Mouse (Mus musculus) CH12.LX (cell line): ENCODE results near the gene Ceacam2. TPM values are rescaled to one million over a fixed set of nuclear protein-coding genes. Genes with fewer than 3 reads are reported as not detected.
"Not testable (repeated sequence)": the region's sequence is repeated elsewhere in the genome, so short reads cannot be mapped to it uniquely, and the experiment has no call there.

Source experiments
- DNase-seq: peaks from one replicate; pipeline ENCODE4 v3.0.0-alpha.2; 2013; ENCODE audit errors: extremely low read depth
- H3K27ac ChIP-seq: 2 replicates; pipeline ENCODE4 v1.5.1; 2012; ENCODE audit warnings: low read depth, mild to moderate bottlenecking, control low read depth, moderate library complexity; ENCODE audit not compliant: insufficient read depth
- H3K27me3 ChIP-seq: replicated peaks from 2 replicates; pipeline ENCODE3; 2012; ENCODE audit warnings: inconsistent platforms
- H3K36me3 ChIP-seq, 2 experiments: replicated peaks in 1 of 2; 2 replicates each; pipeline versions ENCODE3 to v1.6.1; 2012; ENCODE audit warnings: inconsistent platforms in 1 of 2, low read length in 1 of 2, mild to moderate bottlenecking in 1 of 2, mixed read lengths in 1 of 2, moderate library complexity in 1 of 2; ENCODE audit not compliant: control insufficient read depth in 1 of 2, insufficient read depth in 1 of 2
- H3K4me1 ChIP-seq, 2 experiments: 2 replicates each; pipeline ENCODE4 v1.6.1; 2012; ENCODE audit warnings: inconsistent platforms in 1 of 2, moderate library complexity in 1 of 2; ENCODE audit not compliant: insufficient read depth in 2 of 2, control insufficient read depth in 1 of 2
- H3K4me2 ChIP-seq: 2 replicates; pipeline ENCODE4 v1.6.1; 2012; ENCODE audit warnings: low read depth, mild to moderate bottlenecking, control low read depth; ENCODE audit not compliant: poor library complexity, insufficient read depth, severe bottlenecking
- H3K4me3 ChIP-seq, 3 experiments: fragments of 150-350 bp in 1 of 3; sonication (generic) in 1 of 3; replicated peaks in 1 of 3; 2 replicates each; pipeline versions ENCODE3 to v1.5.1; 2011 to 2012; ENCODE audit warnings: low read depth in 2 of 3, low read length in 2 of 3, mild to moderate bottlenecking in 2 of 3, moderate library complexity in 2 of 3, control low read depth in 1 of 3, improper control_type of control experiment in 1 of 3, inconsistent platforms in 1 of 3, mixed read lengths in 1 of 3; ENCODE audit not compliant: poor library complexity in 1 of 3
- H3K79me2 ChIP-seq: replicated peaks from 2 replicates; pipeline ENCODE4 v1.6.1; 2012; ENCODE audit warnings: mild to moderate bottlenecking, moderate library complexity; ENCODE audit not compliant: control insufficient read depth, poor library complexity, insufficient read depth, severe bottlenecking; ENCODE audit errors: extremely low read depth
- H3K9ac ChIP-seq: 2 replicates; pipeline ENCODE4 v1.6.1; 2012; ENCODE audit warnings: low read depth, mild to moderate bottlenecking, control low read depth, moderate library complexity; ENCODE audit not compliant: insufficient read depth
- H3K9me3 ChIP-seq: replicated peaks from 2 replicates; pipeline ENCODE3; 2012; ENCODE audit warnings: low read length, inconsistent platforms, mixed read lengths
- CHD1 ChIP-seq: IDR thresholded peaks from 2 replicates; pipeline ENCODE4 v1.6.1; 2012; ENCODE audit warnings: low read depth, low read length, improper control_type of control experiment, inconsistent platforms
- CTCF ChIP-seq, 2 experiments: IDR thresholded peaks in 1 of 2; conservative IDR thresholded peaks in 1 of 2; 2 replicates each; pipeline ENCODE4 v1.5.1; 2011 to 2012; ENCODE audit warnings: low read depth in 2 of 2, low read length in 2 of 2, improper control_type of control experiment in 1 of 2, inconsistent platforms in 1 of 2, mild to moderate bottlenecking in 1 of 2, moderate library complexity in 1 of 2
- ELF1 ChIP-seq: IDR thresholded peaks from 2 replicates; pipeline ENCODE4 v1.6.1; 2014; ENCODE audit warnings: low read depth, mild to moderate bottlenecking, inconsistent platforms, low read length, improper control_type of control experiment
- MAFK ChIP-seq: IDR thresholded peaks from 2 replicates; pipeline ENCODE4 v1.6.1; 2011; ENCODE audit warnings: low read length, improper control_type of control experiment; ENCODE audit not compliant: insufficient replicate concordance
- MAX ChIP-seq: IDR thresholded peaks from 2 replicates; pipeline ENCODE4 v1.6.1; 2011; ENCODE audit warnings: low read length, improper control_type of control experiment
- MAZ ChIP-seq: IDR thresholded peaks from 2 replicates; pipeline ENCODE4 v1.6.1; 2012; ENCODE audit warnings: low read depth, mild to moderate bottlenecking, inconsistent platforms, low read length, improper control_type of control experiment, moderate library complexity
- MEF2A ChIP-seq: IDR thresholded peaks from 2 replicates; pipeline ENCODE4 v1.6.1; 2014; ENCODE audit warnings: low read depth, mild to moderate bottlenecking, inconsistent platforms, low read length, improper control_type of control experiment, borderline replicate concordance
- MXI1 ChIP-seq: IDR thresholded peaks from 2 replicates; pipeline ENCODE4 v1.6.1; 2011; ENCODE audit warnings: mild to moderate bottlenecking, low read depth, low read length, improper control_type of control experiment
- MYC ChIP-seq: IDR thresholded peaks from 2 replicates; pipeline ENCODE4 v1.6.1; 2011; ENCODE audit warnings: low read depth, mild to moderate bottlenecking, improper control_type of control experiment, low read length
- NELFE ChIP-seq: IDR thresholded peaks from 2 replicates; pipeline ENCODE4 v1.6.1; 2011; ENCODE audit warnings: low read depth, low read length, improper control_type of control experiment
- NRF1 ChIP-seq: IDR thresholded peaks from 2 replicates; pipeline ENCODE4 v1.6.1; 2014; ENCODE audit warnings: low read depth, mild to moderate bottlenecking, inconsistent platforms, low read length, improper control_type of control experiment, moderate library complexity
- POLR2A ChIP-seq: IDR thresholded peaks from 2 replicates; pipeline ENCODE4 v1.6.1; 2011; ENCODE audit warnings: low read depth, mild to moderate bottlenecking, improper control_type of control experiment, low read length
- POLR2AphosphoS2 ChIP-seq: IDR thresholded peaks from 2 replicates; pipeline ENCODE4 v1.6.1; 2011; ENCODE audit warnings: low read depth, low read length, improper control_type of control experiment
- RAD21 ChIP-seq: IDR thresholded peaks from 2 replicates; pipeline ENCODE4 v1.6.1; 2011; ENCODE audit warnings: low read depth, mild to moderate bottlenecking, low read length, improper control_type of control experiment, moderate library complexity
- RCOR1 ChIP-seq: conservative IDR thresholded peaks from 2 replicates; pipeline ENCODE4 v1.6.1; 2012; ENCODE audit warnings: low read depth, mild to moderate bottlenecking, inconsistent platforms, low read length, improper control_type of control experiment
- SIN3A ChIP-seq: IDR thresholded peaks from 2 replicates; pipeline ENCODE4 v1.6.1; 2012; ENCODE audit warnings: low read length, improper control_type of control experiment, inconsistent platforms
- TBP ChIP-seq: conservative IDR thresholded peaks from 2 replicates; pipeline ENCODE4 v1.6.1; 2011; ENCODE audit warnings: low read depth, low read length, improper control_type of control experiment
- TCF12 ChIP-seq: IDR thresholded peaks from 2 replicates; pipeline ENCODE4 v1.6.1; 2014; ENCODE audit warnings: low read depth, mild to moderate bottlenecking, inconsistent platforms, low read length, improper control_type of control experiment
- USF1 ChIP-seq: IDR thresholded peaks from 2 replicates; pipeline ENCODE4 v1.6.1; 2014; ENCODE audit warnings: low read depth, mild to moderate bottlenecking, inconsistent platforms, low read length, improper control_type of control experiment
- ZC3H11A ChIP-seq: IDR thresholded peaks from 2 replicates; pipeline ENCODE4 v1.6.1; 2012; ENCODE audit warnings: low read depth, mild to moderate bottlenecking, inconsistent platforms, low read length, improper control_type of control experiment
- ZNF384 ChIP-seq: IDR thresholded peaks from 2 replicates; pipeline ENCODE4 v1.6.1; 2012; ENCODE audit warnings: low read depth, low read length, improper control_type of control experiment, inconsistent platforms
- dilution Hi-C: fragments of 300-500 bp; cut with MboI; formaldehyde crosslinking; loops from 2 replicates; pipeline ENCODE4 v1.14.3; 2020; ENCODE audit warnings: low sequenced_read_pairs; ENCODE audit not compliant: extremely low pct_unique_long_range_greater_than_20kb, extremely low pct_ligation_motif_present
- in situ Hi-C: fragments of 300-500 bp; cut with MboI; formaldehyde crosslinking; loops from 3 replicates; pipeline ENCODE4 v1.14.3; 2019; ENCODE audit warnings: low sequenced_read_pairs, low pct_ligation_motif_present, low pct_unique_long_range_greater_than_20kb, mixed read lengths
- polyA plus RNA-seq: library from polyadenylated mRNA; unstranded; fragments of >175 nt; gene quantifications from 2 replicates; pipeline ENCODE4 v1.2.1, GENCODE M21; 2012; ENCODE audit warnings: low read depth; ENCODE audit not compliant: insufficient read length
- total RNA-seq, 2 experiments: library from RNA; depleted of rRNA; stranded (reverse); fragments of 300-350 nt in 1 of 2; fragments of >200 nt in 1 of 2; gene quantifications; 2 replicates each; pipeline ENCODE4 v1.2.3; 2012 to 2014

Ceacam2 gene
- total and polyA plus RNA-seq, 3 experiments, result 0.64 TPM; not detected in 2

GRCm38 (mm10) chr7:25494649-25495048, 45.0 kb downstream of the Ceacam2 start:
- H3K4me1 ChIP-seq, result no peaks in the 10 kb centered on the region
- H3K9me3 ChIP-seq, result no peaks in the 10 kb centered on the region
- no peak overlapping the region for H3K4me2 ChIP-seq
- dilution Hi-C loops (no loop called here), in situ Hi-C loops (no loop called here)
- no peak overlapping the region for H3K27ac ChIP-seq
- H3K4me3 ChIP-seq, result no peak overlapping the region
- no peak for TF ChIP-seq ELF1
- no peak for TF ChIP-seq NELFE
- no peak for TF ChIP-seq TBP
- TF ChIP-seq ZNF384, result no peak
- no peak for TF ChIP-seq USF1
- no peak for TF ChIP-seq CHD1
- TF ChIP-seq RAD21, result no peak
- no peak overlapping the region for H3K9ac ChIP-seq
- H3K27me3 ChIP-seq, result peaks cover 2% of the 10 kb centered on the region
- no peaks in the 10 kb centered on the region for H3K36me3 ChIP-seq
- DNase-seq, result no peak
- H3K79me2 ChIP-seq, result no peaks in the 10 kb centered on the region

- H3K79me2 ChIP-seq, H3K27ac ChIP-seq, H3K9ac ChIP-seq, H3K4me3 ChIP-seq, DNase-seq, H3K4me1 ChIP-seq, dilution Hi-C loops, H3K9me3 ChIP-seq, H3K36me3 ChIP-seq, H3K4me2 ChIP-seq, in situ Hi-C loops: not testable (repeated sequence)
- H3K27me3 ChIP-seq, result peaks cover 13% of the 10 kb centered on the region
Measured at GRCm38 (mm10) chr7:25490698-25491097, 49.0 kb downstream of the Ceacam2 start.

- dilution Hi-C loops, H3K79me2 ChIP-seq: not testable (repeated sequence)
- in situ Hi-C loops, result loop anchor here (10.0 kb wide), 1 partner anchor 45 kb away; the partner anchor contains the start of gene Ceacam2
Measured at GRCm38 (mm10) chr7:25489382-25489781, 50.3 kb downstream of the Ceacam2 start.

GRCm38 (mm10) chr7:25486186-25486585, 53.5 kb downstream of the Ceacam2 start:
- Histone ChIP-seq H3K27me3 (peaks cover 21% of the 10 kb centered on the region), H3K4me2 (no peak overlapping the region), H3K36me3 (no peaks in the 10 kb centered on the region), H3K9me3 (no peaks in the 10 kb centered on the region), H3K27ac (no peak overlapping the region), H3K79me2 (no peaks in the 10 kb centered on the region), H3K4me1 (no peaks in the 10 kb centered on the region), H3K4me3 (no peak overlapping the region), H3K9ac (no peak overlapping the region)
- dilution Hi-C loops (no loop called here), in situ Hi-C loops (loop anchor here (10.0 kb wide), 1 partner anchor 49 kb away; the partner anchor contains the start of gene Ceacam2)
- peak; percentile 17 for DNase-seq
- no peak for TF ChIP-seq RCOR1
- peak; percentile 59 for TF ChIP-seq RAD21
- TF ChIP-seq NRF1, result no peak
- TF ChIP-seq MAZ, result no peak
- TF ChIP-seq MEF2A, result no peak
- no peak for TF ChIP-seq POLR2A
- TF ChIP-seq ZC3H11A, result no peak; the same call in 1 of the 2 replicates
- no peak for TF ChIP-seq MYC
- TF ChIP-seq MXI1, result no peak
- no peak for TF ChIP-seq MAX
- no peak for TF ChIP-seq SIN3A
- TF ChIP-seq CTCF (conservative IDR thresholded peaks at IDR 0.05 in 1 of 2, IDR thresholded peaks at IDR 0.05 in 1 of 2; ENCODE audit: low read depth in 2 of 2, low read length in 2 of 2), result peak in 1 of 2 experiments; percentile 65; a peak in 2 of 4 replicates
- peak; percentile 71; the same call in 1 of the 2 replicates for TF ChIP-seq MAFK
- TF ChIP-seq TCF12, result no peak
- no peak for TF ChIP-seq POLR2AphosphoS2

More at GRCm38 (mm10) chr7:25489382-25489781, 50.3 kb downstream of the Ceacam2 start:
- not testable (repeated sequence) for H3K9ac ChIP-seq, H3K4me1 ChIP-seq, H3K27ac ChIP-seq, H3K4me2 ChIP-seq, H3K4me3 ChIP-seq, DNase-seq, H3K36me3 ChIP-seq, H3K9me3 ChIP-seq
- peaks cover 11% of the 10 kb centered on the region for H3K27me3 ChIP-seq
